Mouse (Mus musculus): Measurements from ENCODE around the gene Zscan22.

- peak; percentile 54 for TF ChIP-seq CTCF (IDR thresholded peaks at IDR 0.05)
- no peak for TF ChIP-seq EP300 (IDR thresholded peaks at IDR 0.05)
Measured at GRCm38 (mm10) chr7:12874301-12874700, 23.3 kb upstream of the Zscan22 start.
